In genomic region chr6:123248862-123249261, GRCm38 (mm10) we compare ENCODE assay signal across 21 mouse cellular contexts. TPM values are rescaled to one million over a fixed set of nuclear protein-coding genes. Genes with fewer than 3 reads are reported as not detected.
"Had no signal": no experiment of that assay in that cellular context is flagged by ENCODE, and none has a peak within 500 bp of the region (broad histone marks: within the 10 kb centered on the region; RNA-seq: fewer than 3 reads in every experiment).

No protein-coding gene starts in this region.

RNA-seq across cellular contexts. Expression of gene Clec4d, which starts 13.0 kb away (rescaled TPM):
- total RNA-seq: layer of hippocampus, adult 2 months; layer of hippocampus, postnatal 25 days; left cerebral cortex, adult 18-20 months; left cerebral cortex, postnatal 25 days; midbrain, postnatal 0 days had no signal
- polyA plus RNA-seq: kidney, embryonic 14.5 days; limb, embryonic 10.5 days; midbrain, embryonic 11.5 days; midbrain, embryonic 14.5 days; midbrain, postnatal 0 days; neural tube, embryonic 12.5 days; neural tube, embryonic 15.5 days had no signal

RNA-seq across cellular contexts. Expression of gene Clec4n, which starts 19.2 kb away (rescaled TPM):
- total RNA-seq: layer of hippocampus, adult 2 months; layer of hippocampus, postnatal 25 days; left cerebral cortex, postnatal 25 days had no signal

RNA-seq across cellular contexts. Expression of gene Clec4e, which starts 40.8 kb away (rescaled TPM):
- total RNA-seq: layer of hippocampus, adult 2 months; layer of hippocampus, postnatal 25 days; left cerebral cortex, adult 18-20 months; left cerebral cortex, postnatal 25 days had no signal
- polyA plus RNA-seq: kidney, embryonic 14.5 days; limb, embryonic 10.5 days; limb, embryonic 13.5 days; midbrain, embryonic 11.5 days; midbrain, embryonic 14.5 days; midbrain, postnatal 0 days; neural tube, embryonic 12.5 days; neural tube, embryonic 15.5 days had no signal

RNA-seq across cellular contexts. Expression of gene Vmn2r19, which starts 59.3 kb away (rescaled TPM):
- total RNA-seq: layer of hippocampus, adult 2 months; layer of hippocampus, postnatal 25 days; left cerebral cortex, adult 18-20 months; left cerebral cortex, postnatal 25 days; midbrain, postnatal 0 days had no signal
- polyA plus RNA-seq: kidney, adult 2 months; kidney, embryonic 14.5 days; kidney, postnatal 0 days; large intestine, adult 2 months; limb, embryonic 10.5 days; limb, embryonic 13.5 days; liver, embryonic 12.5 days; liver, embryonic 15.5 days; lung, adult 2 months; lung, embryonic 16.5 days; midbrain, embryonic 11.5 days; midbrain, embryonic 14.5 days; midbrain, postnatal 0 days; neural tube, embryonic 12.5 days; neural tube, embryonic 15.5 days; stomach, embryonic 15.5 days; thymus, postnatal 0 days had no signal
